Mouse (Mus musculus): ENCODE measurements around the gene Cpsf2. TPM values are rescaled to one million over a fixed set of nuclear protein-coding genes. Genes with fewer than 3 reads are reported as not detected.

Gene Cpsf2
- polyA plus RNA-seq, 1 experiment from 2014 or later = 30.6 TPM

- Histone ChIP-seq H3K36me3 (no peaks in the 10 kb centered on the region), H3K4me2 (replicated peaks) (no peak overlapping the region), H3K4me1 (no peaks in the 10 kb centered on the region), H3K9ac (no peak overlapping the region), H3K9me3 (no peaks in the 10 kb centered on the region), H3K27me3 (no peaks in the 10 kb centered on the region), H3K27ac (no peak overlapping the region), H3K4me3 (no peak overlapping the region)
- WGBS = 82% methylated on average over 4 of the region's 4 CpGs
- ATAC-seq (ENCODE audit: low FRiP score, low read depth) = no peak
Measured at GRCm38 (mm10) chr12:102034934-102035333, 59.1 kb downstream of the Cpsf2 start.

DNA sequence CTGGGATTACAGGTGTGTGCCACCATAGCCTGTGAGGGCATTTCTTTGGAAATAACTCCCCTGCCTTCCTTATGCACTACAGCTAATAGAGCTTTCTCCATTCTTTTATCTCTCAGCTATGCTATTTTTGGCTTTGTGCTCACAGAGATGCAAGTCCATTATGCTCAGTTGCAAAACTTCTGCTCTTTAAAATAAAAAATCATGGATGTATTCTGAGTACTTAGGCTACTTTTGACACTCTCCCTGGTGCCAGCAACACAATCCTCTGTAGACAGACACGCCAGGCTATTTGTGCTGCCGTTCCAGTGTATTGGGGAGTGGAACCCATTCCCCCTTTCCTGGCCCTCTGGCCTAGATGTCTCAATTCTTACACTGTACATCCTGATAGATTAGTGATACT lies 64.1 kb downstream of the Cpsf2 start:
- Histone ChIP-seq H3K9me3 (no peaks in the 10 kb centered on the region), H3K4me1 (no peaks in the 10 kb centered on the region), H3K4me3 (no peak overlapping the region), H3K9ac (no peak overlapping the region), H3K4me2 (replicated peaks) (no peak overlapping the region), H3K36me3 (no peaks in the 10 kb centered on the region), H3K27me3 (no peaks in the 10 kb centered on the region), H3K27ac (no peak overlapping the region)
- no peak for ATAC-seq (ENCODE audit: low FRiP score, low read depth)
- 92% methylated on average over 2 of the region's 2 CpGs for WGBS

DNA sequence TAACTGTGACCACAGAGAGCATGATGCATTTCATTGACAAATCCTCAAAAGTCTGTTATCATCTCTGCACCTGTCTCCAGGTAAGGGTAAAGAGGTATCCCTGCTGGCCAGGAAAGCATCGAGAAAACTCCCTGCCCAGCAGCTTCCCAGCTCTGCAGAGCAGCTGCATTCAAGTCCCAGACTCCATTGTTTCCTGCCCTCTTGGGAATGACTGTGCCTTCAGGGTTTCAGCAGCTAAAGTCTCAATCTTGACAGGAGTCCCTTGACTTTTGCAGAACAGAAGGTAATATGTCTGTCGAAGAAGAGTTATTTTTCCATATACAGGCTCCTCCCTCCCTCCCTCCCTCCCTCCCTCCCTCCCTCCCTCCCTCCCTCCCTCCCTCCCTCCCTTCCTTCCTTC lies 65.9 kb downstream of the Cpsf2 start:
- no peak overlapping the region for H3K27ac ChIP-seq
- ATAC-seq (ENCODE audit: low FRiP score, low read depth) = no peak
- H3K4me1 ChIP-seq = no peaks in the 10 kb centered on the region
- H3K27me3 ChIP-seq = no peaks in the 10 kb centered on the region
- H3K4me2 ChIP-seq (replicated peaks) = no peak overlapping the region
- no peaks in the 10 kb centered on the region for H3K36me3 ChIP-seq
- 43% methylated on average over 2 of the region's 2 CpGs for WGBS
- no peak overlapping the region for H3K9ac ChIP-seq
- no peak overlapping the region for H3K4me3 ChIP-seq
- H3K9me3 ChIP-seq = no peaks in the 10 kb centered on the region

- no peaks in the 10 kb centered on the region for H3K27me3 ChIP-seq
- no peak for ATAC-seq (ENCODE audit: low FRiP score, low read depth)
- no peak overlapping the region for H3K4me3 ChIP-seq
- no peaks in the 10 kb centered on the region for H3K9me3 ChIP-seq
- no peak overlapping the region for H3K27ac ChIP-seq
- no peak overlapping the region for H3K9ac ChIP-seq
- H3K4me1 ChIP-seq = no peaks in the 10 kb centered on the region
- no peaks in the 10 kb centered on the region for H3K36me3 ChIP-seq
- WGBS = 51% methylated on average over 7 of the region's 7 CpGs
- H3K4me2 ChIP-seq (replicated peaks) = no peak overlapping the region
Measured at GRCm38 (mm10) chr12:102042247-102042646, 66.5 kb downstream of the Cpsf2 start.

GRCm38 (mm10) chr12:102043840-102044239 lies 68.1 kb downstream of the Cpsf2 start:
- WGBS = 77% methylated on average over 5 of the region's 5 CpGs
- no peak overlapping the region for H3K4me3 ChIP-seq
- H3K36me3 ChIP-seq = no peaks in the 10 kb centered on the region
- H3K9ac ChIP-seq = no peak overlapping the region
- no peaks in the 10 kb centered on the region for H3K4me1 ChIP-seq
- no peaks in the 10 kb centered on the region for H3K27me3 ChIP-seq
- H3K9me3 ChIP-seq = no peaks in the 10 kb centered on the region
- H3K27ac ChIP-seq = no peak overlapping the region
- ATAC-seq (ENCODE audit: low FRiP score, low read depth) = no peak; the same call in 1 of the 2 replicates
- no peak overlapping the region for H3K4me2 ChIP-seq (replicated peaks)

- WGBS = 83% methylated on average over 4 of the region's 4 CpGs
Measured at GRCm38 (mm10) chr12:102054155-102054554, 78.4 kb downstream of the Cpsf2 start.

DNA sequence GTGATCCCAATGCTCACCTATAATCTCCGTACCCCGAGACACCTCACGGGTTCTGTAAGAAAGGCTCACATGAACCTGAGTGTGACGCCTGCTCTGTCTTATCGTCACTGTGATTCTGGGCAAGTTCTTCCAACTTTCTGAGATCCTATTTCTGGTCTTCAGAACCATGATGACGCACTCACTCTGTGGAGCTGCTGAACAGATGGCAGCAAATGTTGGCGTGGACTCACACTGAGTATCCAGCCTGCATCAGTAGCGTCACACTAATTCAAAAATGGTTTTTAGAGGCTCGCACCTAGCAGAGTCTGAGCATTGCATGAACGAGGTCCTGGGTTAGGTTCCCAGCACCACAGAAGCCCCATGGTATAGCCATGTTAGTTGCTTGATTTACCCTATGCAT lies 80.0 kb downstream of the Cpsf2 start:
- no peaks in the 10 kb centered on the region for H3K36me3 ChIP-seq
- H3K27me3 ChIP-seq = no peaks in the 10 kb centered on the region
- no peak overlapping the region for H3K4me2 ChIP-seq (replicated peaks)
- no peaks in the 10 kb centered on the region for H3K9me3 ChIP-seq
- ATAC-seq (ENCODE audit: low FRiP score, low read depth) = no peak
- 95% methylated on average over 10 of the region's 10 CpGs for WGBS
- no peak overlapping the region for H3K27ac ChIP-seq
- no peak overlapping the region for H3K9ac ChIP-seq
- no peaks in the 10 kb centered on the region for H3K4me1 ChIP-seq
- H3K4me3 ChIP-seq = no peak overlapping the region

More at GRCm38 (mm10) chr12:102054155-102054554, 78.4 kb downstream of the Cpsf2 start:
- Histone ChIP-seq H3K4me1 (no peaks in the 10 kb centered on the region), H3K9me3 (no peaks in the 10 kb centered on the region), H3K4me3 (no peak overlapping the region), H3K36me3 (no peaks in the 10 kb centered on the region), H3K9ac (no peak overlapping the region), H3K27ac (no peak overlapping the region), H3K27me3 (no peaks in the 10 kb centered on the region), H3K4me2 (replicated peaks) (no peak overlapping the region)
- no peak for ATAC-seq (ENCODE audit: low FRiP score, low read depth)

Other genes with a start within 250 kb of the Cpsf2 start
- 91.3 and 102 TPM in 2 replicates for gene Fbln5, start 156.9 kb upstream of the Cpsf2 start, polyA plus RNA-seq (2015; fragmentation: Nextera tagmentation; extraction: Ambion mirVana)
- gene Trip11, start 62.7 kb upstream of the Cpsf2 start, polyA plus RNA-seq (2015; fragmentation: Nextera tagmentation; extraction: Ambion mirVana) = 29.7 and 33.4 TPM in 2 replicates
- gene Atxn3, start 17.7 kb upstream of the Cpsf2 start, polyA plus RNA-seq (2015; fragmentation: Nextera tagmentation; extraction: Ambion mirVana) = 9.8 and 10.1 TPM in 2 replicates
- gene Slc24a4, start 152.7 kb downstream of the Cpsf2 start, polyA plus RNA-seq (2015; fragmentation: Nextera tagmentation; extraction: Ambion mirVana) = 0.82 and 0.85 TPM in 2 replicates